Mouse (Mus musculus): ENCODE measurements around the gene Thsd4. TPM values are rescaled to one million over a fixed set of nuclear protein-coding genes. Genes with fewer than 3 reads are reported as not detected.

Gene Thsd4
- total RNA-seq, 2 experiments from 2014 or later: not detected

- ATAC-seq (replicated peaks; ENCODE audit: low FRiP score, poor library complexity, severe bottlenecking): no peak
These were observed 466.9 kb downstream of the Thsd4 start for GRCm38 (mm10) chr9:60054951-60055350.

- ATAC-seq (replicated peaks; ENCODE audit: low FRiP score, poor library complexity, severe bottlenecking): no peak
These were observed 468.7 kb downstream of the Thsd4 start for GRCm38 (mm10) chr9:60053117-60053516.

- ATAC-seq (replicated peaks; ENCODE audit: low FRiP score, poor library complexity, severe bottlenecking): no peak
These were observed 469.4 kb downstream of the Thsd4 start for GRCm38 (mm10) chr9:60052415-60052814.

DNA sequence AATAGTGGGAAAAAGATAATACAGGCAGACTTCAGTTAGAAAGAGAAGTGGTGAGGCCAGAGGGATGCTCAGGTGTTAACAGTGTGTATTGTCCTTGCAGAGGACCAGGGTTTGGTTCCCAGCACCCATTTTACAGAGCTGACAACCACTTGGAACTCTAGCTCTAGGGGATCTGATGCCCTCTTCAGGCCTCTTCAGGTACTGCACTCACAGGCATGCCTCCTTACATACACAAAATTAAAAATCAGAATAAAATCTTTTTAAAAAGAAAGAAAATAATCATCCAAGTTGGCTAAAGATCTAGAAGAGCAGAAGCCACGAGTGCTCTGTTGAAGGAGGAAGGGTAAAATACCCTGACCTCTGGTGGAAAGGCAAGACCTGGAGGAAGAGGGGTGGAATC lies 478.7 kb downstream of the Thsd4 start:
- ATAC-seq (replicated peaks; ENCODE audit: low FRiP score, poor library complexity, severe bottlenecking): no peak

DNA sequence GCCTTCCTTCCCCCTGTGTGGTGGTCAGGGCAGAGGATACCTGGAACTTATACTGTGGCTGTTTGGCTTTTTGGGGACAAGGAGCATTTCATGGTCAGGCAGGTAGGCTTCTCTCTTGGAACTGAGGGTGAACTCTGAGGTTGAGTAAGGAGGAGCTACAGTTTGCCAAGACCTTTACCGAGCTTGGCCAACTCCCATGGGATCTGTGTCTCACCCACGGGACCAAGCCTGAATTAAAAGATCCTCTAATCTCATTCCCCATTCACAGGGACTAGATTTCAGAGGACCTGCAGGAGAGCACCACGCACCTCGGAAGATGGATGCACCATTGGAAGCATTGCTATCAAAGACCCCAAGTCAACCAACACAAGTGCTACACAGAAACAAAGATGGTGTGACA lies 487.0 kb downstream of the Thsd4 start:
- ATAC-seq (replicated peaks; ENCODE audit: low FRiP score, poor library complexity, severe bottlenecking): no peak

DNA sequence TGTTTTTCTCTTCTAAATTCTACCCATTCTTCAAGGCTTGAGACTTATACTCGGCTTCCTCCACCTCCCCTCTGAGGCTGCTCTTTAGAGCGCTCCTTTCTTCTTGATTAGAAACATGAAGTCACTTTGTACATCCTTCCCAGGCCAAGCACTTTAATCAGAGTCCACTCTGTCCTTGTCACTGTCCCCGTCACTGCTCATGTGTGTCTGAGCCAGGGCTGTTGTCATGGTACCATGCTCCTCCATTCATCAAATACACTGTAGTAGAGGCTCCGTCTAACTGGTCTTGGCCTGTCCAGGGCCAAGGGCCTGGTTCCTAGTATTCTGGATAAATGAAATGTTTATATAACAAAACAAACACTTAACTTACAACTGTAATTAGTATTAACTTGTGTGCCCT lies 494.6 kb downstream of the Thsd4 start:
- no peak for ATAC-seq (replicated peaks; ENCODE audit: low FRiP score, poor library complexity, severe bottlenecking)

DNA sequence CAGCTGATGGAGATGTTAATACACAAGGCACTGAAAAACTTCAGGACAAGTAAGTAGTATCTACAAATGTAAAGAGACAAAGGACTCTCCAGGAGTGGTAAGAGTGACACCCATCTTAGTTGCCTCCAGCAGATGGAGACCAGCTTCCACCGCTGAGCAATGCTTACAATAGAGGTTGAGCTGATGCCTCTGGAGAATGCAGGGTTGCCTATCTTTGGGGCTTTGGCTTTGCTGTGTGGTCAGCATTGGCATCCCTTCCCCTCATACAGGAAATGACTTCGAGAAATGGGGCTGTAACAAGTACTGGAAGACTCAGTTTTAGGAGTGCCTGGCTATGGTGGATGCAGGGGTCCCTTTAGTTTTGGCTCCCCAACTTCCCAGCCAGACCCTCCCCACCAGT lies 495.1 kb downstream of the Thsd4 start:
- no peak for ATAC-seq (replicated peaks; ENCODE audit: low FRiP score, poor library complexity, severe bottlenecking)

DNA sequence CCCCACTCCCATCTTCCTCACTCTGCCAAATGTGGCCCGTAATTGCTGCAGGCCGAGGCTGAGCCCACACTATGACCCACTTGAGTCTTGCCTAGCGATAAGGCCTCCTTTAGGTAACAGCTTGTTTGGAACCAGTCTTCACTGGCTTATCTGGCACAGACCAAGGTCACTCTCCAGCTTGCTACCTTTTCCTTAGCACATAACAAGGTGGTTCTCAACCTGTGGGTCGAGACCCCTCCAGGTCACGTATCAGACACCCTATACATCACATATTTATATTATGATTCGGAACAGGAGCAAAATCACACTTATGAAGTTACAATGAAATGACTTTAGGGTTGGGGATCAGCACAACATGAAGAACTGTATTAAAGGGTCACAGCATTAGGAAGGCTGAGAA lies 495.9 kb downstream of the Thsd4 start:
- ATAC-seq (replicated peaks; ENCODE audit: low FRiP score, poor library complexity, severe bottlenecking): no peak

GRCm38 (mm10) chr9:60024971-60025370 lies 496.9 kb downstream of the Thsd4 start:
- no peak for ATAC-seq (replicated peaks; ENCODE audit: low FRiP score, poor library complexity, severe bottlenecking)

DNA sequence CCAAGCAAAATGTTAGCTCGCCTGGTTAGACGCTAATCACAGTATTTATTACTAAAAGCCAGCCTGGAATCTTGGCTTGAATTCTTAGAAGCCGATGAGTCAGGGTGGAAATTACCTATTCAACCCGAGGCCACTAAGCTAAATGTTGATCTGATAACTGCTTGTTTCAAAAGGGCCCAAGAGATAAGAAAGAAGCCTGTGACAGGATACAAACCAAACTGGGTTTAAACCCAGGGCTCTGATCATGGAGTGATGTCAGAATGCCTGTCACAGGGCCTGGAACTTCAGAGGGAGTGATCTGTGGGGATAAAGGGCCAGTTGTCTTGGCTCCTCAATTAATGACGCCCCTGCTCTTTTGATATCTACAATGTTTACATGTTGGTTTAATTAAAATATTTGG lies 497.3 kb downstream of the Thsd4 start:
- ATAC-seq (replicated peaks; ENCODE audit: low FRiP score, poor library complexity, severe bottlenecking): no peak

DNA sequence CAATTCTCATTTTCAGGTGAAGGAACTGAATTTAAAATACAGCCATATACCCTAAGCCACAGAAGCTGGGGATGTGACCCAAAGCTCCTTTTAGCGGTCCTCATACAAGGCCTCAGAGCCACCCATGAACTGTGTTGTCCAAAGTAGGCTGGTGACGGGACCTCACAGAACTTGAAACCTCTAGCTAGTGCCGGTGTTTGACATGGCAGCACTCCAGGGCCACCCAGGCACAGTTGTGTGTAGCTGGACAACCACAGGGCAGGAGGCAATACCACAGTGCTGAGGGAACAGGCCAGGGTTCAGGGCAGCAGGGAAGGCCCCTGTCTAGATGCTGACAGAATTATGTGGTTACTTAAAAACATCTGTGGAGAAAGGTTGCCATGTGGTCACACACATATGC lies 499.5 kb downstream of the Thsd4 start:
- no peak for ATAC-seq (replicated peaks; ENCODE audit: low FRiP score, poor library complexity, severe bottlenecking)

- ATAC-seq (replicated peaks; ENCODE audit: low FRiP score, poor library complexity, severe bottlenecking): no peak
These were observed 501.4 kb downstream of the Thsd4 start for GRCm38 (mm10) chr9:60020444-60020843.

DNA sequence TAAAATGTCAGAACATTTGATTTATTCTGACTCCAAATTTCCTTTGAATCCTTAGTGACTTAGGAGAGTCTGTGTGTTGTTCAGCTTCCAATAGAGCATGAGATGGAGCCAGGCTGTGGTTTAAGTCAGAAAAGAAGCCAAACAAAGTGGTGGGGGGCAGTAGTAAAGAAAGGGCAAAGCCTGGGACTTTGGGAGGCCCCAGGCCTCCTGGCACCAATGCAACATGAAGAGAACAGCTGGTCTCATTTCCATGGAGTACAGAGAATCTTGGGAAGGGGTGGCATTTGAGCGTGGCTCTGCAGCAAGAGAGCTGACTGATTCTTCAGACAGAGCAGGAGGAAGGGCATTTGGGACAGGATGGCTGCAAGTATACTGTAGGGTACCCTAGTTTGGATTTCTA lies 511.6 kb downstream of the Thsd4 start:
- no peak for ATAC-seq (replicated peaks; ENCODE audit: low FRiP score, poor library complexity, severe bottlenecking)

- ATAC-seq (replicated peaks; ENCODE audit: low FRiP score, poor library complexity, severe bottlenecking): no peak
These were observed 512.9 kb downstream of the Thsd4 start for GRCm38 (mm10) chr9:60008936-60009335.

- no peak for ATAC-seq (replicated peaks; ENCODE audit: low FRiP score, poor library complexity, severe bottlenecking)
These were observed 519.5 kb downstream of the Thsd4 start for GRCm38 (mm10) chr9:60002323-60002722.

DNA sequence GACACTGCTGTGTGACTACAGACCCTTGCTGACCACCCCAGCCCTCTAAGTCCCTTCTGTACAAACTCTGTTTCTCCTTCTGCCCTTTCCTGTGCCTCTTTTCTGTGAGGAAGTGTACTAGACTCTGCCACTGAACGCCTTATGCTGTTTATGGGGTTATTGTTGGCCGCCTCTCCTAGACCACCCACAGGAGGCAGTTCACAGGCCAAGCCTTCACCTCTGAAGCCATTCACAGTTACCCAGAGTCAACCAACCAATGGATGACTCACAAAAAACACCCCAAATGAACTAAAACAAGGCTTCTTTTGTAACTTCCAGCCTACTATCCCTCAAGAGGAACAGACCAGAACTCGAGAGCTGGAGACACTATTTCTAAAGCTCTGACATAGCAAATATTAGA lies 520.4 kb downstream of the Thsd4 start:
- no peak for ATAC-seq (replicated peaks; ENCODE audit: low FRiP score, poor library complexity, severe bottlenecking)

GRCm38 (mm10) chr9:59997725-59998124 lies 524.1 kb downstream of the Thsd4 start:
- ATAC-seq (replicated peaks; ENCODE audit: low FRiP score, poor library complexity, severe bottlenecking): no peak

DNA sequence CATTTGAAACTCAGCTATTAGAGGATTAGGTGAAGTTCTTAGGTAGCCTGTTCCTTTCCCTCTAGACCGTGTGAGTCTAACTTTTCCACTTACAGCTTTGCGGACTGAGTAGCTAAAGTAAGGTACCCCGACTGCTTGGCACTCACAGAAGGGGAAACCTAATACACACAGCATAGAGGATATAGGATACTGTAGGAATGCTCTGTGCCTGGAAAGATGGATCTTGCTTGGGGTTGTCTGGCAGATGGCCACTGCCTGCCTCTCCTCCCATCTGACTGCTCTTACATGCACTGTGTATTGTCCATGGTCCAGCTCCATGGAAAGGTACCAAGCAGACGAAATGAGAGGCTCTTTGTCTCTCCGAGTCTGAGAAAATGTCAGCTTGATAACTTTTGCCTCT lies 530.4 kb downstream of the Thsd4 start:
- ATAC-seq (replicated peaks; ENCODE audit: low FRiP score, poor library complexity, severe bottlenecking): no peak

DNA sequence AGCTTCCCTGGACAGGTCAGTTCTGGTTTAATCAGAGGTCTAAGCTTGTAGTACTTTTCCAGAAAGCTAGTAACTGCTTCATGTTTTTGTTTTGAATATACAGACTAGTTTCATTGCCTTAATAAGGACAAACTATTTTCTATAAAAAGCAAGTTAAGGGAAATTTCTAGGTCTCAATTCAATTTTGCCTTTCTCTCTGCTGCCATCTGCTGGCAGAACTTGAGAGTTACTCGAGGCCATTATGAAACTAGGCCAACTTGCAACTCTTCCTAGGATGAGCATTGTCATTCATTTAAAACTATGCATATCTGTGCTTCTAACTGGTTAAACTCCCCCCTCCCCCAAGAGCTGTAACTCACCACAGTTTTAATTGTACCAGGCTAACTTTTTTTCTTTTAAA lies 532.0 kb downstream of the Thsd4 start:
- no peak for ATAC-seq (replicated peaks; ENCODE audit: low FRiP score, poor library complexity, severe bottlenecking)

GRCm38 (mm10) chr9:59985900-59986572 lies 535.8 kb downstream of the Thsd4 start:
- ATAC-seq (replicated peaks; ENCODE audit: low FRiP score, poor library complexity, severe bottlenecking): no peak

- ATAC-seq (replicated peaks; ENCODE audit: low FRiP score, poor library complexity, severe bottlenecking): no peak
These were observed 540.7 kb downstream of the Thsd4 start for GRCm38 (mm10) chr9:59981116-59981515.

- ATAC-seq (replicated peaks; ENCODE audit: low FRiP score, poor library complexity, severe bottlenecking): no peak
These were observed 550.6 kb downstream of the Thsd4 start for GRCm38 (mm10) chr9:59971263-59971662.

Data from erythroblast, adult 5-6 weeks (primary cell).